Mouse (Mus musculus) liver, embryonic 11.5 days (tissue): ENCODE data around the gene Mdfi. TPM values are rescaled to one million over a fixed set of nuclear protein-coding genes. Genes with fewer than 3 reads are reported as not detected.

Experiments
- ATAC-seq: fragments of 200-750 bp; cut with Nextera tagmentation; replicated peaks from 2 replicates; pipeline ENCODE4 v1.8.0; 2017; ENCODE audit warnings: moderate number of reproducible peaks, mild to moderate bottlenecking, moderate TSS enrichment, moderate library complexity; ENCODE audit not compliant: low FRiP score
- DNase-seq: peaks from one replicate; pipeline ENCODE4 v3.0.0-alpha.2; 2017; ENCODE audit warnings: low spot score
- H3K27ac ChIP-seq: fragments of 300-500 bp; sonication (generic); 2 replicates; pipeline ENCODE4 v1.5.1; 2014; ENCODE audit warnings: mild to moderate bottlenecking, low read depth, low read length, control low read depth
- H3K27me3 ChIP-seq: fragments of 300-500 bp; sonication (generic); replicated peaks from 2 replicates; pipeline ENCODE4 v1.6.1; 2014; ENCODE audit warnings: low read length, mixed read lengths; ENCODE audit not compliant: control insufficient read depth, insufficient read depth
- H3K36me3 ChIP-seq: fragments of 300-500 bp; sonication (generic); 2 replicates; pipeline ENCODE4 v1.6.1; 2014; ENCODE audit warnings: mild to moderate bottlenecking, low read length, moderate library complexity, mixed read lengths; ENCODE audit not compliant: control insufficient read depth, insufficient read depth
- H3K4me1 ChIP-seq: fragments of 300-500 bp; sonication (generic); replicated peaks from 2 replicates; pipeline ENCODE4 v1.6.1; 2014; ENCODE audit warnings: low read length, mixed read lengths; ENCODE audit not compliant: control insufficient read depth, insufficient read depth
- H3K4me2 ChIP-seq: fragments of 300-500 bp; sonication (generic); 2 replicates; pipeline ENCODE4 v1.6.1; 2014; ENCODE audit warnings: mild to moderate bottlenecking, control low read depth, moderate library complexity
- H3K4me3 ChIP-seq: fragments of 300-500 bp; sonication (generic); 2 replicates; pipeline ENCODE4 v1.5.1; 2014; ENCODE audit warnings: low read depth, low read length, control low read depth
- H3K9ac ChIP-seq: fragments of 300-500 bp; sonication (generic); 2 replicates; pipeline ENCODE4 v1.6.1; 2014; ENCODE audit warnings: low read depth, low read length, control low read depth
- H3K9me3 ChIP-seq: fragments of 300-500 bp; sonication (generic); 2 replicates; pipeline ENCODE4 v1.6.1; 2016; ENCODE audit warnings: low read length, inconsistent platforms, mixed read lengths; ENCODE audit not compliant: control insufficient read depth
- WGBS: fragments of 180-500 bp; shearing (Covaris S2); extraction: QIAGEN DNeasy Blood & Tissue Kit; methylation state at CpG from one replicate; pipeline ENCODE4 v1.1.7; 2014; 5-methylcytosine and 5-hydroxymethylcytosine counted together
- polyA plus RNA-seq: library from polyadenylated mRNA; unstranded; fragments of >200 nt; fragmentation: Nextera tagmentation; extraction: Ambion mirVana; gene quantifications from 2 replicates; pipeline ENCODE4 v1.2.1, GENCODE M21; 2014

Mdfi gene
- polyA plus RNA-seq, 1 experiment from 2014 or later = 15.9 TPM

GRCm38 (mm10) chr17:47872311-47873011 is 38.0 kb upstream of the Mdfi start:
- DNase-seq (no peak), ATAC-seq (no peak)
- Histone ChIP-seq H3K4me2 (no peak overlapping the region), H3K9ac (no peak overlapping the region), H3K36me3 (peaks cover 39% of the 10 kb centered on the region), H3K27me3 (no peaks in the 10 kb centered on the region), H3K9me3 (no peaks in the 10 kb centered on the region), H3K4me3 (no peak overlapping the region), H3K27ac (no peak overlapping the region), H3K4me1 (peaks cover 9% of the 10 kb centered on the region)
- 94% methylated on average over 31 of the region's 31 CpGs for WGBS

GRCm38 (mm10) chr17:47869874-47870273 is 35.4 kb upstream of the Mdfi start:
- H3K9ac ChIP-seq = no peak overlapping the region
- no peaks in the 10 kb centered on the region for H3K9me3 ChIP-seq
- peaks cover 9% of the 10 kb centered on the region for H3K4me1 ChIP-seq
- DNase-seq (no peak), ATAC-seq (no peak)
- H3K4me3 ChIP-seq = no peak overlapping the region
- H3K36me3 ChIP-seq = peaks cover 27% of the 10 kb centered on the region
- H3K27ac ChIP-seq = no peak overlapping the region
- 86% methylated on average over 10 of the region's 10 CpGs for WGBS
- no peaks in the 10 kb centered on the region for H3K27me3 ChIP-seq
- H3K4me2 ChIP-seq = no peak overlapping the region

- no peak overlapping the region for H3K4me3 ChIP-seq
- no peaks in the 10 kb centered on the region for H3K27me3 ChIP-seq
- no peak for ATAC-seq
- no peaks in the 10 kb centered on the region for H3K9me3 ChIP-seq
- no peaks in the 10 kb centered on the region for H3K4me1 ChIP-seq
- peaks cover 22% of the 10 kb centered on the region for H3K36me3 ChIP-seq
- DNase-seq = no peak
- H3K9ac ChIP-seq = no peak overlapping the region
- H3K27ac ChIP-seq = no peak overlapping the region
- no peak overlapping the region for H3K4me2 ChIP-seq
- 66% methylated on average over 10 of the region's 10 CpGs for WGBS
Measured at GRCm38 (mm10) chr17:47866037-47866436, 31.5 kb upstream of the Mdfi start.

- Histone ChIP-seq H3K9me3 (no peaks in the 10 kb centered on the region), H3K27me3 (no peaks in the 10 kb centered on the region), H3K4me1 (no peaks in the 10 kb centered on the region), H3K36me3 (peaks cover 8% of the 10 kb centered on the region; the same call in 1 of the 2 replicates), H3K4me3 (no peak overlapping the region), H3K4me2 (peak overlapping the region; percentile 2; the same call in 1 of the 2 replicates), H3K9ac (no peak overlapping the region), H3K27ac (no peak overlapping the region)
- ATAC-seq (peak; percentile 75), DNase-seq (peak; percentile 85)
- 2% methylated on average over 17 of the region's 17 CpGs for WGBS
Measured at GRCm38 (mm10) chr17:47864496-47864895, 30.0 kb upstream of the Mdfi start.

GRCm38 (mm10) chr17:47863437-47863836 is 28.9 kb upstream of the Mdfi start:
- no peak overlapping the region for H3K9ac ChIP-seq
- 36% methylated on average over 11 of the region's 11 CpGs for WGBS
- H3K4me1 ChIP-seq = no peaks in the 10 kb centered on the region
- ATAC-seq (no peak), DNase-seq (no peak)
- H3K27me3 ChIP-seq = no peaks in the 10 kb centered on the region
- H3K36me3 ChIP-seq = 0 out of 2 replicates have a peak, but pooled peaks cover 3% of the 10 kb centered on the region
- no peak overlapping the region for H3K4me2 ChIP-seq
- H3K27ac ChIP-seq = no peak overlapping the region
- H3K9me3 ChIP-seq = no peaks in the 10 kb centered on the region
- no peak overlapping the region for H3K4me3 ChIP-seq

- DNase-seq = no peak
- Histone ChIP-seq H3K4me3 (no peak overlapping the region), H3K27ac (no peak overlapping the region), H3K36me3 (0 out of 2 replicates have a peak, but pooled peaks cover under 1% of the 10 kb centered on the region), H3K9ac (no peak overlapping the region), H3K4me2 (no peak overlapping the region), H3K4me1 (no peaks in the 10 kb centered on the region), H3K9me3 (no peaks in the 10 kb centered on the region), H3K27me3 (no peaks in the 10 kb centered on the region)
- ATAC-seq = no peak
- 50% methylated on average over 4 of the region's 4 CpGs for WGBS
Measured at GRCm38 (mm10) chr17:47863023-47863422, 28.5 kb upstream of the Mdfi start.

GRCm38 (mm10) chr17:47855544-47855943 is 21.1 kb upstream of the Mdfi start:
- Histone ChIP-seq H3K27ac (no peak overlapping the region), H3K4me1 (no peaks in the 10 kb centered on the region), H3K9ac (no peak overlapping the region), H3K4me3 (no peak overlapping the region), H3K4me2 (no peak overlapping the region), H3K9me3 (no peaks in the 10 kb centered on the region), H3K36me3 (no peaks in the 10 kb centered on the region), H3K27me3 (no peaks in the 10 kb centered on the region)
- WGBS = 77% methylated on average over 4 of the region's 4 CpGs
- ATAC-seq (no peak), DNase-seq (no peak)

GRCm38 (mm10) chr17:47854908-47855307 is 20.4 kb upstream of the Mdfi start:
- DNase-seq (no peak), ATAC-seq (no peak)
- Histone ChIP-seq H3K4me3 (no peak overlapping the region), H3K4me1 (no peaks in the 10 kb centered on the region), H3K9me3 (no peaks in the 10 kb centered on the region), H3K9ac (no peak overlapping the region), H3K36me3 (no peaks in the 10 kb centered on the region), H3K27ac (no peak overlapping the region), H3K4me2 (no peak overlapping the region), H3K27me3 (no peaks in the 10 kb centered on the region)
- 81% methylated on average over 8 of the region's 8 CpGs for WGBS

GRCm38 (mm10) chr17:47853760-47854159 is 19.3 kb upstream of the Mdfi start:
- H3K27me3 ChIP-seq = no peaks in the 10 kb centered on the region
- no peak for DNase-seq
- no peak overlapping the region for H3K27ac ChIP-seq
- no peak for ATAC-seq
- no peaks in the 10 kb centered on the region for H3K9me3 ChIP-seq
- H3K36me3 ChIP-seq = no peaks in the 10 kb centered on the region
- WGBS = 83% methylated on average over 4 of the region's 4 CpGs
- no peak overlapping the region for H3K4me2 ChIP-seq
- no peaks in the 10 kb centered on the region for H3K4me1 ChIP-seq
- H3K9ac ChIP-seq = no peak overlapping the region
- no peak overlapping the region for H3K4me3 ChIP-seq
